Mouse (Mus musculus) E14TG2a.4 (cell line): ENCODE measurements around the gene Serpine1.

Experiments used
- H3K27me3 ChIP-seq: 2 replicates; pipeline ENCODE4 v1.6.1; 2014; ENCODE audit warnings: low read length, control low read depth; ENCODE audit not compliant: insufficient read depth
- H3K36me3 ChIP-seq: 2 replicates; pipeline ENCODE4 v1.6.1; 2014; ENCODE audit warnings: low read length, control low read depth; ENCODE audit not compliant: insufficient read depth
- H3K4me1 ChIP-seq: replicated peaks from 2 replicates; pipeline ENCODE4 v1.6.1; 2014; ENCODE audit warnings: low read depth, low read length, control low read depth
- H3K4me3 ChIP-seq: replicated peaks from 2 replicates; pipeline ENCODE4 v1.5.1; 2014; ENCODE audit warnings: mild to moderate bottlenecking, low read length
- H3K9me3 ChIP-seq: 2 replicates; pipeline ENCODE4 v1.6.1; 2014; ENCODE audit warnings: low read length, control low read depth
- CTCF ChIP-seq: conservative IDR thresholded peaks from 2 replicates; pipeline ENCODE4 v1.5.1; 2014; ENCODE audit warnings: low read length
- NANOG ChIP-seq: IDR thresholded peaks from 2 replicates; pipeline ENCODE4 v1.6.1; 2014; ENCODE audit warnings: borderline replicate concordance, low read length, mixed read lengths
- POU5F1 ChIP-seq: IDR thresholded peaks from 2 replicates; pipeline ENCODE4 v1.6.1; 2014; ENCODE audit warnings: low read length, borderline replicate concordance

Serpine1 gene

DNA sequence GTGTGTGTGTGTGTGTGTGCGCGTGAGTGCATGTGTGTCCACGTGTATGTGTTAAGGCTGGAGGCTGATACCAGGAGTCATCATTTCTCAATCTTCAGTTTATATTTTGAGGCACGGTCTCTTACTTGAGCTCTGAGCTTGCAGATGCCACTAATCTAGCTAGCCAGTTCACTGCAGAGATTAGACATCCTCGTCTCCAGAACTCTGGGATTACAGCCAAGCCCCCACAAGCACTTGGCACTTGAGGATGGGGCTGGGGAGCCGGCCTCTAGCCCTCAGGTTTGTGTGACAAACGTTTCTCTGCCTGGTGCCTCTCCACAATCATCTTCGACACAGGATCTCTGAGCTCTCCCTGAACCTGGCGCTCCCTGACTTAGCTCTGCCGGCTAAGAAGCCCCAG is 18.8 kb upstream of the Serpine1 start:
- peaks cover 9% of the 10 kb centered on the region for H3K4me1 ChIP-seq
- no peaks in the 10 kb centered on the region for H3K27me3 ChIP-seq
- no peak overlapping the region for H3K4me3 ChIP-seq
- peaks cover 33% of the 10 kb centered on the region for H3K9me3 ChIP-seq
- H3K36me3 ChIP-seq, result no peaks in the 10 kb centered on the region
- no peak for TF ChIP-seq POU5F1
- no peak for TF ChIP-seq NANOG
- TF ChIP-seq CTCF, result no peak

DNA sequence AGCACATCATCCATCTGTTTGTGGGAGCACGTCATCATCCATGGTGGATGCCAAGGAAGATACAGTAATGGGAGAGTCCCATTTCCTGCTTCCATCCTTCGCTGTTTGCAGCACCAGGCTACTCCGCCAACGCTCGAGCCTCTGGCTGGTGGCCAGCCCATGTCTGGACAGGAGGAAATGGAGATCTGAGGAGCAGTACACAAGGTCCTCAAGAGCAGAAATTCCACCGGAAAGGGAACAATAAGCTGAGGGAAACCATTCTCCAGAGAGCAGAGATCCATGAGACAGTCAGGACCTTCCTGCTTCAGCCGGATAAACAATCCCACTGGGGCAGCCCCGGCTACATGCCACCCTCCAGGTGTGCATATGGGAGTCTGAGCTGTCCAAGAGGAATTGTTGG is 15.3 kb upstream of the Serpine1 start:
- Histone ChIP-seq H3K36me3 (no peaks in the 10 kb centered on the region), H3K4me3 (no peak overlapping the region), H3K27me3 (no peaks in the 10 kb centered on the region), H3K9me3 (peaks cover 38% of the 10 kb centered on the region), H3K4me1 (peaks cover 30% of the 10 kb centered on the region)
- TF ChIP-seq CTCF (no peak), NANOG (no peak)

DNA sequence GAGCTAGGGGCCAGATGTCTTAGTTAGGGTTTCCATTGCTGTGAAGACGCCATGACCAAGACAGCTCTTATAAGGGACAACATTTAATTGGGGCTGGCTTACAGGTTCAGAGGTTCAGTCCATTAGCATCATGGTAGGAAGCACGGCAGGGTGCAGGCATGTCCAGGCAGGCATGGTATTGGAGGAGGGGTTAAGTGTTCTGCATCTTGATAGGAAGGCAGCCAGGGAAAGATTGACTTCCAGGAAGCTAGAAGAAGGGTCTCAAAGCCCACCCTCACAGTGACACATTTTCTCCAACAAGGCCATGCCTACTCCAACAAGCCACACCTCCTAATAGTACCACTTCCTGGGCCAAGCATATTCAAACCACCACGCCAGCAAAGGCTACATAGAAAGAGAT is 13.7 kb upstream of the Serpine1 start:
- peaks cover 30% of the 10 kb centered on the region for H3K4me1 ChIP-seq
- no peaks in the 10 kb centered on the region for H3K36me3 ChIP-seq
- H3K9me3 ChIP-seq, result peaks cover 44% of the 10 kb centered on the region
- H3K27me3 ChIP-seq, result no peaks in the 10 kb centered on the region
- TF ChIP-seq POU5F1 (no peak), NANOG (no peak), CTCF (no peak)
- H3K4me3 ChIP-seq, result no peak overlapping the region

DNA sequence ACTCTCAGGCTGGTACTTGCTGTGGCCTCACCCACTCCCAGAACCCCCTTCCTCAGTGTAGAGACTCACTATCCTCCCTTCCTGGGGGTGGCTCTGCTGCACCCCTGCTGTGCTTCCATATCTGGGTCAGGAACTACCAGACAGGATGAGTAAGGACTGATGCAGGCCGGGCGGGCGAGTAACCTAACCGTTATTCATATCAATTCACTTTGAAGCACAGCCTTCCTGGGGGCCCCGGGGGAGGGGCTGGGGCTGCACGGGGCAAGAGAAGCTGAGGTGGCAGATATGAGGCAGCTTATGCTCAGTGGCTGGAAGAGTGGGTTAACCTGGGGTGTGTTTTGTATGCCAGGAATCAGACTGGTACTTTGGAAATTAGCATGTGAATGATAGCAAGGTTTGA is 13.0 kb upstream of the Serpine1 start:
- peaks cover 44% of the 10 kb centered on the region for H3K9me3 ChIP-seq
- H3K4me3 ChIP-seq, result no peak overlapping the region
- TF ChIP-seq CTCF, result no peak
- no peak for TF ChIP-seq POU5F1
- TF ChIP-seq NANOG, result no peak

DNA sequence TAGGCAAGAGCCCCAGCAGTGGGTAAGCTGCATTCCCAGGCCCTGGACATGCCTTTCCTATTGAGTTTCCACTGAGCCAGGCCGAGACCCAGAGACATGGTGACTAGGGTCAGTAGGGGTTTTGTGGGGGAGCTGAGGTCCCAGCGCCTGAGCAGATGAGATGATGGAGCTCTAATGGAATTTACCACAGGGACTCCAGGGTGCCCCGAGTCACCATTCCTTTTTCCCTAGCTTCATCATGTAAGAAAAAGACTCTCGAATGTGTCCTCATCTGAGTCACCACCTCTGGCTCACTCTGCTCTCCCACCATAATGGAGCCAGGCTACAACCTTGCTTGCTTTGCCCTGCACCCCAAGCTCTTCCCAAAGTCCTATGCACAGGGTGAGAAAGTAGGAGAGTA is 11.0 kb upstream of the Serpine1 start:
- no peaks in the 10 kb centered on the region for H3K27me3 ChIP-seq
- H3K9me3 ChIP-seq, result peaks cover 32% of the 10 kb centered on the region
- H3K4me1 ChIP-seq, result peaks cover 47% of the 10 kb centered on the region
- TF ChIP-seq NANOG (no peak), POU5F1 (no peak), CTCF (no peak)
- H3K36me3 ChIP-seq, result no peaks in the 10 kb centered on the region
- H3K4me3 ChIP-seq, result no peak overlapping the region

More for the DNA sequence above, 13.0 kb upstream of the Serpine1 start:
- H3K4me1 ChIP-seq, result peaks cover 36% of the 10 kb centered on the region
- no peaks in the 10 kb centered on the region for H3K36me3 ChIP-seq
- no peaks in the 10 kb centered on the region for H3K27me3 ChIP-seq

DNA sequence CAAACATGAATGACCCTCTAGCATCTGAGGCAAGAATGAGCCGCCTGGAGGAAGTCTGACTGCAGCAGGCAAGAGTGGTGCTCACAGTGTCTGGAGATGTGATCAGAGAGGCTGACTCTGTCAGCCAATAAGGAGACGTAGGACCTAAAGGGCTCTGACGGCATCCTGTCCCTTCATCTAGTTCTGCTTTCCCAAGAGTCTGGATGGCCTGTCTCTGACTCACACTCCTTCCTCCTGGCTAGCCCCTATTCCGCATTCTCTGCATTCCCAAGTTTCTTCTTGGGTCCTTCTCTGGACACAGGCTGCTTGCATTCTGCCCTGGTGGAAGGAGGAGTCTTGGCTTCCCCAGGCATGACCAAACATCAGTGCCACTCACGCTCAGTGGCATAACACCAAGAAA is 7.8 kb upstream of the Serpine1 start:
- H3K4me3 ChIP-seq, result no peak overlapping the region
- peaks cover 6% of the 10 kb centered on the region; the same call in 1 of the 2 replicates for H3K9me3 ChIP-seq
- no peak for TF ChIP-seq CTCF
- no peak for TF ChIP-seq POU5F1
- no peak for TF ChIP-seq NANOG
- H3K4me1 ChIP-seq, result peaks cover 55% of the 10 kb centered on the region
- no peaks in the 10 kb centered on the region for H3K27me3 ChIP-seq
- H3K36me3 ChIP-seq, result no peaks in the 10 kb centered on the region

DNA sequence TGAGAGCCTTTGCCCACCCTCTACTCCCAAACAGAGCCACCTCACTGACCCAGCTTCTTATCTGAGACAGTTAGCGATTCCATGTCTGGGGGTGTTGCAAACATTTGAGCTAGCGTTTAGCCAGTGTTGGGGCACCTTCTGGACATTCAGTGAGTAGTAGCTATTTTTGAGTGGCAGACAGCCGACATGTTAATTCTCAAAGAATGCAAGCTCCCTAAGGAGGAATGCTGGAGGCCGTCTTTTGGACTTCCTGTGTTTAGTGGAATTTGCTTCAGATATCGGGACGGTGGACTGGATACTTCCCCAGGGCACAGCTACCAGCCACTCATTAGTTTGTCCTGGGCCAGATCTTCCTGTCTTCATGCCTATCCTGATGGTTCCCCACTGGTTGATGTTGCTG is 6.5 kb upstream of the Serpine1 start:
- peaks cover 6% of the 10 kb centered on the region; the same call in 1 of the 2 replicates for H3K9me3 ChIP-seq
- no peak for TF ChIP-seq POU5F1
- no peak for TF ChIP-seq NANOG
- no peak for TF ChIP-seq CTCF
- no peak overlapping the region for H3K4me3 ChIP-seq
- H3K27me3 ChIP-seq, result no peaks in the 10 kb centered on the region
- no peaks in the 10 kb centered on the region for H3K36me3 ChIP-seq
- H3K4me1 ChIP-seq, result peaks cover 58% of the 10 kb centered on the region

DNA sequence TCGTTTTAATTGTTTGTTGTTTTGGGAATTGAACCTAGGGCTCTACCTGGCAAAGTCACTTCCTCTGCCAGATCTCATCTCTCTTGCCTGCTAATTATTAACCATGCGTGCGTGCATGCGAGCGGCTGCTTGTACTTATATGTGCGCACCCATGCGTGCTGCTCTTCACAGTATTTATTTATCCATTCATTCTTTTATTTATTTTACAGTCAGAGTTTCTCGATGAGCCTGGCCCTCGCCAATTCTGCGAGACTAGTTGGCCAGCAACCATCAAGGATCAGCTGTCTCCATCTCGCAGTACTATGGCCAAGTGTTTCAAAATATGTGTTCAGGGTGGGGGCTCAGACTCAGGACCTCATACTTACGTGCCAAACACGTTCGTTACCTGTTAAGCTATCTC is 6.0 kb upstream of the Serpine1 start:
- peaks cover 61% of the 10 kb centered on the region for H3K4me1 ChIP-seq
- H3K27me3 ChIP-seq, result no peaks in the 10 kb centered on the region
- no peaks in the 10 kb centered on the region for H3K36me3 ChIP-seq
- no peak overlapping the region for H3K4me3 ChIP-seq
- peaks cover 6% of the 10 kb centered on the region; the same call in 1 of the 2 replicates for H3K9me3 ChIP-seq
- TF ChIP-seq POU5F1 (no peak), CTCF (no peak), NANOG (no peak)

DNA sequence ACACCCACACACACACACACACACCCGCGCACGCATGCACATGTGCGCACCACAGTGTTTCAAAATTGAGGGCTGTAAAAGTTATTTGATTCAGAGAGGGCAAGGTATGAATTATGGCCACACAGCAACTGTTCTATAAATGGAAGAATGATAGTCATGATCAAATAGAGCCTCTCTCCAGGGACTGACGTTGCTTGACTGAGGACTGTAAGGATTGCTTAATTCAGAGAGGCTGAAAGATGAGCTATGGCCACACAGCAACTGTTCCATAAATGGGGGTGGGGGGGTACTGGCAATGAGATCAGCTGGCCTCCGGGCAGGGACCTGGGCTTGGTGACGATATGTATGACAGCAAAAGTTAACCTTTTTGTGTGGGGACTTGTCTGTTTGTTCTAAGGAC is 5.1 kb upstream of the Serpine1 start:
- Histone ChIP-seq H3K27me3 (no peaks in the 10 kb centered on the region), H3K36me3 (no peaks in the 10 kb centered on the region), H3K4me1 (peaks cover 69% of the 10 kb centered on the region), H3K9me3 (peaks cover 6% of the 10 kb centered on the region; the same call in 1 of the 2 replicates), H3K4me3 (no peak overlapping the region)
- no peak for TF ChIP-seq POU5F1
- TF ChIP-seq CTCF, result no peak
- no peak for TF ChIP-seq NANOG
